Mouse (Mus musculus): ENCODE results near the gene Cd8a. TPM values are rescaled to one million over a fixed set of nuclear protein-coding genes. Genes with fewer than 3 reads are reported as not detected.

Cd8a gene
- polyA plus RNA-seq, 1 experiment from 2014 or later = not detected

- H3K27ac ChIP-seq (ENCODE audit: low read depth) = no peak overlapping the region
- 94% methylated on average over 3 of the region's 3 CpGs for WGBS
- ATAC-seq (replicated peaks; ENCODE audit: low FRiP score, low TSS enrichment, low read depth) = no peak
These were observed 45.6 kb downstream of the Cd8a start for GRCm38 (mm10) chr6:71418874-71419273.

DNA sequence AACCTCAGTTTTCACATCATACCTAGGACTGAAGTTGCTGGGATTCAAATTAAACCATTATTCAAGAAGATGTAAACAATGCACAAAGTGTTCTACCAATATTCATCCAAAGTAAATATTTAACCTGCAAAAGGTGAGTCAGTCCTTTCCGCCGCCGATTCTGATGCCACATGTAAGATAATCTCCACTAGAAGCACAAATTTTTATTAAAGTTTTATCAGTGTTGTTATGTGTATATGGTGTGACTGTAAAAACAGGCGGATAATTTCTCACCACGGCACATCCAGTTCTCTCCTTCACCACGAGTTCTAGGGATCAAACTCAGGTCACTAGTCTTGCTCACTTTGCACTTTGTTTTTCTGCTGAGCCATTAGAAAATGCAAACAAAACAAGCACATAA lies 47.6 kb downstream of the Cd8a start:
- peaks cover 11% of the 10 kb centered on the region; the same call in 1 of the 2 replicates for H3K36me3 ChIP-seq (ENCODE audit: control insufficient read depth, insufficient read depth, low read length)
- H3K4me1 ChIP-seq (replicated peaks; ENCODE audit: control insufficient read depth, insufficient read depth, low read length) = no peaks in the 10 kb centered on the region
- DNase-seq (ENCODE audit: low spot score) (no peak), ATAC-seq (replicated peaks; ENCODE audit: low FRiP score, low TSS enrichment, low read depth) (no peak)
- WGBS = 71% methylated on average over 6 of the region's 6 CpGs
- no peak overlapping the region for H3K9ac ChIP-seq (ENCODE audit: low read length)
- no peaks in the 10 kb centered on the region for H3K27me3 ChIP-seq (replicated peaks; ENCODE audit: control insufficient read depth, insufficient read depth, low read length)
- no peak overlapping the region for H3K4me2 ChIP-seq (ENCODE audit: low read length)
- H3K9me3 ChIP-seq (ENCODE audit: control insufficient read depth, low read length) = no peaks in the 10 kb centered on the region
- no peak overlapping the region for H3K4me3 ChIP-seq (ENCODE audit: low read depth, low read length)
- no peak overlapping the region for H3K27ac ChIP-seq (ENCODE audit: low read depth)

More at GRCm38 (mm10) chr6:71418874-71419273, 45.6 kb downstream of the Cd8a start:
- Histone ChIP-seq H3K4me3 (ENCODE audit: low read depth, low read length) (no peak overlapping the region), H3K36me3 (ENCODE audit: control insufficient read depth, insufficient read depth, low read length) (peaks cover 11% of the 10 kb centered on the region), H3K27me3 (replicated peaks; ENCODE audit: control insufficient read depth, insufficient read depth, low read length) (no peaks in the 10 kb centered on the region), H3K4me2 (ENCODE audit: low read length) (no peak overlapping the region), H3K4me1 (replicated peaks; ENCODE audit: control insufficient read depth, insufficient read depth, low read length) (no peaks in the 10 kb centered on the region), H3K9me3 (ENCODE audit: control insufficient read depth, low read length) (no peaks in the 10 kb centered on the region), H3K9ac (ENCODE audit: low read length) (no peak overlapping the region)
- no peak for DNase-seq (ENCODE audit: low spot score)

DNA sequence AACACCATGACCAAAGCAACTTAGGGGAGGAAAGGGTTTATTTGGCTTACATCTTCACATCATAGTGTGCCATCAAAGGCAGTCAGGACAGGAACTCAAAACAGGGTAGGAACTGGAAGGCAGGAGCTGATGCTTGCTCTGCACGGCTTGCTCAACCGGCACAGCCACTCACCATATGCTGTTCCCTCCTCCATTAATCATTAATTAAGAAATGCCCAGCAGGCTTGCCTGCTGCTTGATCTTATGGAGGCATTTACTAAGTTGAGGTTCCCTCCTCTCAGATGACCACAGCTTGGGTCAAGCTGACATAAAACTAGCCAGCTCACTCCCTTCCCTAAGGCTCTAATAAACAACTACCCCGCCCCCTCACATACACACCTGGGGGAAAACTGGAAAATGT lies 48.9 kb downstream of the Cd8a start:
- Histone ChIP-seq H3K27me3 (replicated peaks; ENCODE audit: control insufficient read depth, insufficient read depth, low read length) (no peaks in the 10 kb centered on the region), H3K9me3 (ENCODE audit: control insufficient read depth, low read length) (no peaks in the 10 kb centered on the region), H3K4me3 (ENCODE audit: low read depth, low read length) (no peak overlapping the region), H3K9ac (ENCODE audit: low read length) (no peak overlapping the region), H3K36me3 (ENCODE audit: control insufficient read depth, insufficient read depth, low read length) (peaks cover 20% of the 10 kb centered on the region), H3K4me2 (ENCODE audit: low read length) (no peak overlapping the region), H3K4me1 (replicated peaks; ENCODE audit: control insufficient read depth, insufficient read depth, low read length) (no peaks in the 10 kb centered on the region), H3K27ac (ENCODE audit: low read depth) (no peak overlapping the region)
- ATAC-seq (replicated peaks; ENCODE audit: low FRiP score, low TSS enrichment, low read depth) (no peak), DNase-seq (ENCODE audit: low spot score) (no peak)
- WGBS = 73% methylated on average over 3 of the region's 3 CpGs

DNA sequence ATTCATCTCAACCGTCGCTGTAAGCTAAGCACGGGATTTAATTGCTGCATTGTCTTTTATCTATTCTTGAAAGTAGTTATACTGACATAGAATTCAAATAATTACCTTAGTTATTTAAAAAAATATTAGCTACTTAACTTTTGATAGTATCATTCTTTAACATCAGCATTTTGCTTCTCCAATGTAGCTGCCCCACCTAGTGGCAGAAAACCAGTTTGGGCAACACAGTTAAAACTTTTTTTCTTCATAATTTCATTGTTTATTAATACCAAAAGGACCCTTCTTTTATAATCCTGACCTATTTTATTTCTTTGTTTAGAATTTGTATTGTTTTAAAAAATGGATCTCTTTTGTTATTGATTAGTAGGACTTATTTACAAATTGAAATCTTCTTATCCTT lies 49.9 kb downstream of the Cd8a start:
- WGBS = 95% methylated on average over 3 of the region's 3 CpGs

DNA sequence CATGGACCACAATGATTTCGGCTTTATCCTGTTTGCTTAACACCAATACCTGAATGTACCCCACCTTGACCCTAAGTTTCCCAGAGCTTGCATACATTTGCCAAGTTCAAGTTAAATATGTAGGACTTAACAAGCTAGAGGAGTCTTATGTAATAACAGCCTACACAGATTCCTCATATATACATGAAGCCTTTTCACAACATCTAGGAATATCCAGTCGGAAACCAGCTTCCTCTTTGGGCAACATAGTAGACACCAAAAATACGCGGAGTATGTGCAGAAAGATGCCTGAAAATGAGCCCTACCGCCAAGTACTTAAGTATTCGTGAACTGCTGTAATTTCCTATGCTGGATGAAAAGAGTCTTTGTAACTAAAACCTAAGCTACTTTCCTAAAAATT lies 52.5 kb downstream of the Cd8a start:
- ATAC-seq (replicated peaks; ENCODE audit: low FRiP score, low TSS enrichment, low read depth) (no peak), DNase-seq (ENCODE audit: low spot score) (no peak)
- no peaks in the 10 kb centered on the region for H3K4me1 ChIP-seq (replicated peaks; ENCODE audit: control insufficient read depth, insufficient read depth, low read length)
- H3K9ac ChIP-seq (ENCODE audit: low read length) = no peak overlapping the region
- WGBS = 92% methylated on average over 6 of the region's 6 CpGs
- H3K27ac ChIP-seq (ENCODE audit: low read depth) = no peak overlapping the region
- peaks cover 28% of the 10 kb centered on the region for H3K36me3 ChIP-seq (ENCODE audit: control insufficient read depth, insufficient read depth, low read length)
- no peak overlapping the region for H3K4me3 ChIP-seq (ENCODE audit: low read depth, low read length)
- no peak overlapping the region for H3K4me2 ChIP-seq (ENCODE audit: low read length)
- no peaks in the 10 kb centered on the region for H3K9me3 ChIP-seq (ENCODE audit: control insufficient read depth, low read length)
- H3K27me3 ChIP-seq (replicated peaks; ENCODE audit: control insufficient read depth, insufficient read depth, low read length) = no peaks in the 10 kb centered on the region

More for the DNA sequence above, 49.9 kb downstream of the Cd8a start:
- Histone ChIP-seq H3K4me3 (ENCODE audit: low read depth, low read length) (no peak overlapping the region), H3K4me1 (replicated peaks; ENCODE audit: control insufficient read depth, insufficient read depth, low read length) (no peaks in the 10 kb centered on the region), H3K9me3 (ENCODE audit: control insufficient read depth, low read length) (no peaks in the 10 kb centered on the region), H3K27ac (ENCODE audit: low read depth) (no peak overlapping the region), H3K27me3 (replicated peaks; ENCODE audit: control insufficient read depth, insufficient read depth, low read length) (no peaks in the 10 kb centered on the region), H3K36me3 (ENCODE audit: control insufficient read depth, insufficient read depth, low read length) (peaks cover 30% of the 10 kb centered on the region), H3K4me2 (ENCODE audit: low read length) (no peak overlapping the region), H3K9ac (ENCODE audit: low read length) (no peak overlapping the region)
- ATAC-seq (replicated peaks; ENCODE audit: low FRiP score, low TSS enrichment, low read depth) (no peak), DNase-seq (ENCODE audit: low spot score) (no peak)

DNA sequence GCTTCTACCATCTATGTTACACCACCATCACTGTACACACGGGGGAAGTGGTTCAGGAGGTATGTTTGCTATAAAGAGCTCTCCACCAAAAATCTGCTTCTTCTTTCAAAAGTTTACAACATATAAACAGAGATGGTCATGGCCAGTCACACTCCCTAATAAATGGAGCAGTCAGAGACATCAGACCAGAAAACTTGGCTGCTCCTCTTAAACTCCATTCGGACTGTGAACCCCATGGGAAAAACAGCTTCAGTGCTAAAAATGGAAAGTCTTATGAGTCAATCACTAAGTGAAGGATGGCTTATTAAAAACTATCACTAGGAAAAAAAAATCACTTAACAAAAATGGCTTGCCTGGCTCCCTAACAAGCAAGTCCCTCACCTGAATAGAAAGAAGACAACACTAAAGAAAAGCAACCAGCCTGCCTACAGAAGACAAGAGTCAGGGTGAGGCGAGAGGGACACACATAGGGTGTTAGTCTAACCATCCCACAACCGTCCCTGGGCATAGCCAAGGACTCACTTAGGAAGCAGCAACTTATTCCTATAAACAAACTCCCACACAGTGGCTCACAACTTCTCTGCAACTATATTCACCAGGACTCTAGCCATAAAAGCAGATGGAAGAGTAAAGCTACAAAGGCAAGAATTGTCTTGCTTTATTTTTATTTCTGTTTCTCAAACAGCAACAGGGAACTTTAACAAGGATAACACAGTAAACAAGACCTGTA lies 54.9 kb downstream of the Cd8a start:
- Histone ChIP-seq H3K9me3 (ENCODE audit: control insufficient read depth, low read length) (no peaks in the 10 kb centered on the region), H3K4me3 (ENCODE audit: low read depth, low read length) (no peak overlapping the region), H3K9ac (ENCODE audit: low read length) (no peak overlapping the region), H3K4me1 (replicated peaks; ENCODE audit: control insufficient read depth, insufficient read depth, low read length) (no peaks in the 10 kb centered on the region; the same call in 1 of the 2 replicates), H3K36me3 (ENCODE audit: control insufficient read depth, insufficient read depth, low read length) (peaks cover 28% of the 10 kb centered on the region), H3K27ac (ENCODE audit: low read depth) (no peak overlapping the region), H3K4me2 (ENCODE audit: low read length) (no peak overlapping the region), H3K27me3 (replicated peaks; ENCODE audit: control insufficient read depth, insufficient read depth, low read length) (no peaks in the 10 kb centered on the region)
- ATAC-seq (replicated peaks; ENCODE audit: low FRiP score, low TSS enrichment, low read depth) = no peak
- WGBS = 77% methylated on average over 4 of the region's 4 CpGs
- no peak for DNase-seq (ENCODE audit: low spot score)

Other genes with a start within 250 kb of the Cd8a start
- 21.5 and 23.0 TPM in 2 replicates for gene Thnsl2, start 229.0 kb upstream of the Cd8a start, polyA plus RNA-seq (2014; fragmentation: Nextera tagmentation; extraction: Ambion mirVana)
- 97.8 and 153 TPM in 2 replicates for gene Fabp1, start 173.6 kb upstream of the Cd8a start, polyA plus RNA-seq (2014; fragmentation: Nextera tagmentation; extraction: Ambion mirVana)
- gene Krcc1, start 101.8 kb upstream of the Cd8a start, polyA plus RNA-seq (2014; fragmentation: Nextera tagmentation; extraction: Ambion mirVana) = 49.6 and 55.7 TPM in 2 replicates
- 0.56 and 0.78 TPM in 2 replicates for gene Smyd1, start 51.2 kb upstream of the Cd8a start, polyA plus RNA-seq (2014; fragmentation: Nextera tagmentation; extraction: Ambion mirVana)
- 0.16 TPM in 1 of 2 replicates, not detected in the other for gene Cd8b1, start 50.6 kb upstream of the Cd8a start, polyA plus RNA-seq (2014; fragmentation: Nextera tagmentation; extraction: Ambion mirVana)
- 9.0 and 10.0 TPM in 2 replicates for gene Rmnd5a, start 67.2 kb downstream of the Cd8a start, polyA plus RNA-seq (2014; fragmentation: Nextera tagmentation; extraction: Ambion mirVana)
- gene Rnf103, start 120.5 kb downstream of the Cd8a start, polyA plus RNA-seq (2014; fragmentation: Nextera tagmentation; extraction: Ambion mirVana) = 26.8 and 29.7 TPM in 2 replicates
- gene Chmp3, start 170.4 kb downstream of the Cd8a start, polyA plus RNA-seq (2014; fragmentation: Nextera tagmentation; extraction: Ambion mirVana) = 64.1 and 70.1 TPM in 2 replicates

All from intestine, embryonic 14.5 days (tissue).